Comparison of ENCODE assay signal across 9 mouse cellular contexts in genomic region chr10:78170445-78170844, GRCm38 (mm10). TPM values are rescaled to one million over a fixed set of nuclear protein-coding genes. Genes with fewer than 3 reads are reported as not detected.
DNase-seq lines count a peak whose midpoint lies in the region; ATAC-seq lines count a peak whose summit lies in the region.
"Had no signal": no experiment of that assay in that cellular context is flagged by ENCODE, and none has a peak within 500 bp of the region (broad histone marks: within the 10 kb centered on the region; RNA-seq: fewer than 3 reads in every experiment).

No protein-coding gene starts in this region.

- peaks cover 66% of the 10 kb centered on the region for H3K36me3 ChIP-seq in kidney, embryonic 14.5 days (ENCODE audit: control insufficient read depth, insufficient read depth, low read length)
- no peaks in the 10 kb centered on the region; the same call in none of the 2 replicates for H3K36me3 ChIP-seq in embryonic facial prominence, embryonic 11.5 days (replicated peaks; ENCODE audit: control insufficient read depth, insufficient read depth, low read depth, low read length)
- H3K36me3 ChIP-seq in hindbrain, embryonic 15.5 days, result peaks cover 51% of the 10 kb centered on the region
- H3K36me3 ChIP-seq in midbrain, embryonic 14.5 days (ENCODE audit: control insufficient read depth, insufficient read depth, low read length), result peaks cover 69% of the 10 kb centered on the region

- no peak overlapping the region for H3K9ac ChIP-seq in kidney, embryonic 14.5 days (ENCODE audit: low read depth, low read length)
- H3K9ac ChIP-seq in embryonic facial prominence, embryonic 11.5 days (replicated peaks; ENCODE audit: low read length), result no peak overlapping the region
- peak overlapping the region; percentile 34; the same call in 1 of the 2 replicates for H3K9ac ChIP-seq in hindbrain, embryonic 15.5 days
- peak overlapping the region; percentile 49; the same call in 1 of the 2 replicates for H3K9ac ChIP-seq in midbrain, embryonic 14.5 days (replicated peaks; ENCODE audit: low read length)

- H3K27ac ChIP-seq in kidney, embryonic 14.5 days (ENCODE audit: low read depth, low read length), result no peak overlapping the region
- H3K27ac ChIP-seq in embryonic facial prominence, embryonic 11.5 days (replicated peaks; ENCODE audit: low read depth, low read length), result no peak overlapping the region
- peak overlapping the region; percentile 68 for H3K27ac ChIP-seq in hindbrain, embryonic 15.5 days (replicated peaks)
- peak overlapping the region; percentile 70; the same call in 1 of the 2 replicates for H3K27ac ChIP-seq in midbrain, embryonic 14.5 days (replicated peaks; ENCODE audit: low read depth, low read length)

- no peak for ATAC-seq in kidney, embryonic 14.5 days (ENCODE audit: low FRiP score, low TSS enrichment)
- ATAC-seq in embryonic facial prominence, embryonic 11.5 days (replicated peaks; ENCODE audit: insufficient number of reproducible peaks, low FRiP score, low TSS enrichment, low read depth), result no peak
- no peak; the same call in 1 of the 2 replicates for ATAC-seq in hindbrain, embryonic 15.5 days (ENCODE audit: low FRiP score, low read depth)
- no peak for ATAC-seq in midbrain, embryonic 14.5 days (ENCODE audit: low FRiP score, low TSS enrichment)

- 60% methylated on average over 2 of the region's 2 CpGs for WGBS in kidney, embryonic 14.5 days
- WGBS in embryonic facial prominence, embryonic 11.5 days, result 61% methylated on average over 2 of the region's 2 CpGs
- WGBS in hindbrain, embryonic 15.5 days, result 59% methylated on average over 2 of the region's 2 CpGs
- 52% methylated on average over 2 of the region's 2 CpGs for WGBS in midbrain, embryonic 14.5 days

- DNase-seq in kidney, postnatal 14 days, result no peak
- DNase-seq in embryonic facial prominence, embryonic 11.5 days (ENCODE audit: low spot score), result no peak
- peak; percentile 2 for DNase-seq in midbrain, embryonic 14.5 days
- DNase-seq in ovary, adult 18-20 months (ENCODE audit: low spot score), result no peak
- no peak for DNase-seq in left cerebral cortex, postnatal 4 days
- DNase-seq in gastrocnemius, postnatal 10 days, result no peak
- DNase-seq: thymus, adult 2 months had no signal

- no peaks in the 10 kb centered on the region for H3K9me3 ChIP-seq in kidney, embryonic 14.5 days (ENCODE audit: control insufficient read depth, low read length)
- H3K9me3 ChIP-seq in embryonic facial prominence, embryonic 11.5 days (replicated peaks; ENCODE audit: control insufficient read depth, low read length), result no peaks in the 10 kb centered on the region
- no peaks in the 10 kb centered on the region for H3K9me3 ChIP-seq in hindbrain, embryonic 15.5 days
- H3K9me3 ChIP-seq in midbrain, embryonic 14.5 days (ENCODE audit: control insufficient read depth, low read length), result no peaks in the 10 kb centered on the region

- H3K27me3 ChIP-seq in kidney, embryonic 14.5 days (ENCODE audit: control insufficient read depth, insufficient read depth, low read length), result no peaks in the 10 kb centered on the region
- H3K27me3 ChIP-seq in embryonic facial prominence, embryonic 11.5 days (ENCODE audit: control insufficient read depth, insufficient read depth, low read length), result no peaks in the 10 kb centered on the region
- no peaks in the 10 kb centered on the region for H3K27me3 ChIP-seq in hindbrain, embryonic 15.5 days
- no peaks in the 10 kb centered on the region for H3K27me3 ChIP-seq in midbrain, embryonic 14.5 days (ENCODE audit: control insufficient read depth, insufficient read depth, low read length)

- intact Hi-C loops in left cerebral cortex, postnatal 4 days (cut with DNase I), result no loop called here

- peaks cover 9% of the 10 kb centered on the region for H3K4me1 ChIP-seq in kidney, embryonic 14.5 days (ENCODE audit: control insufficient read depth, insufficient read depth, low read length)
- no peaks in the 10 kb centered on the region for H3K4me1 ChIP-seq in embryonic facial prominence, embryonic 11.5 days (ENCODE audit: control insufficient read depth, insufficient read depth, low read length)
- peaks cover 28% of the 10 kb centered on the region for H3K4me1 ChIP-seq in hindbrain, embryonic 15.5 days (replicated peaks)
- peaks cover 11% of the 10 kb centered on the region for H3K4me1 ChIP-seq in midbrain, embryonic 14.5 days (ENCODE audit: control insufficient read depth, insufficient read depth, low read length)

- H3K4me3 ChIP-seq in kidney, embryonic 14.5 days (ENCODE audit: low read length), result peak overlapping the region; percentile 90; the same call in 1 of the 2 replicates
- peak overlapping the region; percentile 70; the same call in 1 of the 2 replicates for H3K4me3 ChIP-seq in embryonic facial prominence, embryonic 11.5 days (ENCODE audit: low read depth, low read length)
- H3K4me3 ChIP-seq in hindbrain, embryonic 15.5 days, result peak overlapping the region; percentile 74; the same call in 1 of the 2 replicates
- H3K4me3 ChIP-seq in midbrain, embryonic 14.5 days (replicated peaks; ENCODE audit: low read depth, low read length), result peak overlapping the region; percentile 74; the same call in 1 of the 2 replicates

- peak overlapping the region; percentile 67 for H3K4me2 ChIP-seq in kidney, embryonic 14.5 days (replicated peaks; ENCODE audit: low read depth, low read length)
- H3K4me2 ChIP-seq in embryonic facial prominence, embryonic 11.5 days (ENCODE audit: low read depth, low read length), result no peak overlapping the region
- peak overlapping the region; percentile 78 for H3K4me2 ChIP-seq in hindbrain, embryonic 15.5 days
- H3K4me2 ChIP-seq in midbrain, embryonic 14.5 days (ENCODE audit: low read length), result peak overlapping the region; percentile 85

RNA-seq across cellular contexts. Expression of gene D10Jhu81e, which starts 0.9 kb away (rescaled TPM):
- 16.3 and 85.4 TPM in 2 replicates for polyA plus RNA-seq in kidney, embryonic 14.5 days (2014; fragmentation: Nextera tagmentation; extraction: Ambion mirVana)
- polyA plus RNA-seq in embryonic facial prominence, embryonic 11.5 days (2014; fragmentation: Nextera tagmentation; extraction: Ambion mirVana), result 22.7 and 25.3 TPM in 2 replicates
- polyA plus RNA-seq in hindbrain, embryonic 15.5 days (2015; fragmentation: Nextera tagmentation; extraction: Ambion mirVana), result 27.7 and 29.9 TPM in 2 replicates
- 17.9 and 56.8 TPM in 2 replicates for polyA plus RNA-seq in midbrain, embryonic 14.5 days (2014; fragmentation: Nextera tagmentation; extraction: Ambion mirVana)
- 10 to 100 TPM; 52.6 to 59.3 TPM for total RNA-seq in left cerebral cortex, postnatal 4 days (2021)
- total RNA-seq in gastrocnemius, postnatal 10 days (2021), result 100 to 1,000 TPM; 119 to 143 TPM

RNA-seq across cellular contexts. Expression of gene Pwp2, which starts 14.5 kb away (rescaled TPM):
- polyA plus RNA-seq in kidney, embryonic 14.5 days (2014; fragmentation: Nextera tagmentation; extraction: Ambion mirVana), result 10.4 and 19.9 TPM in 2 replicates
- 20.0 and 21.6 TPM in 2 replicates for polyA plus RNA-seq in embryonic facial prominence, embryonic 11.5 days (2014; fragmentation: Nextera tagmentation; extraction: Ambion mirVana)
- 16.6 and 16.8 TPM in 2 replicates for polyA plus RNA-seq in hindbrain, embryonic 15.5 days (2015; fragmentation: Nextera tagmentation; extraction: Ambion mirVana)
- 13.7 and 15.2 TPM in 2 replicates for polyA plus RNA-seq in midbrain, embryonic 14.5 days (2014; fragmentation: Nextera tagmentation; extraction: Ambion mirVana)
- total RNA-seq in left cerebral cortex, postnatal 4 days (2021), result 10 to 100 TPM; 22.6 to 23.7 TPM
- total RNA-seq in gastrocnemius, postnatal 10 days (2021), result 1 to 10 TPM; 8.6 to 8.8 TPM

Comparison
In these comparisons a context has a peak if more than half of its experiments do, and no peak if none do; other contexts are left out.
1. H3K27ac ChIP-seq: peak in hindbrain, embryonic 15.5 days (single experiment) and midbrain, embryonic 14.5 days (single experiment); none in kidney, embryonic 14.5 days (single experiment) and embryonic facial prominence, embryonic 11.5 days (single experiment).
2. H3K9ac ChIP-seq: peak in hindbrain, embryonic 15.5 days (single experiment) and midbrain, embryonic 14.5 days (single experiment); none in kidney, embryonic 14.5 days (single experiment) and embryonic facial prominence, embryonic 11.5 days (single experiment).
3. Peak in every context shown above with its lines, with median percentiles within 50 percentile points of each other: H3K4me3 ChIP-seq.